Mouse (Mus musculus) neural tube, embryonic 11.5 days (tissue): ENCODE measurements around the gene Pdcl. TPM values are rescaled to one million over a fixed set of nuclear protein-coding genes. Genes with fewer than 3 reads are reported as not detected.

Experiments
- ATAC-seq: fragments of 200-750 bp; cut with Nextera tagmentation; 2 replicates; pipeline ENCODE4 v1.8.0; 2017; ENCODE audit warnings: moderate number of reproducible peaks, mild to moderate bottlenecking, moderate TSS enrichment, moderate library complexity; ENCODE audit not compliant: insufficient read depth, low FRiP score, low TSS enrichment
- DNase-seq: peaks from one replicate; pipeline ENCODE4 v3.0.0-alpha.2; 2015; ENCODE audit warnings: low spot score
- H3K27ac ChIP-seq: fragments of 300-500 bp; sonication (generic); 2 replicates; pipeline ENCODE4 v1.5.1; 2014; ENCODE audit warnings: low read depth, mild to moderate bottlenecking, low read length
- H3K27me3 ChIP-seq: fragments of 300-500 bp; sonication (generic); 2 replicates; pipeline ENCODE4 v1.6.1; 2014; ENCODE audit warnings: mild to moderate bottlenecking, low read length, mixed read lengths; ENCODE audit not compliant: control insufficient read depth, insufficient read depth
- H3K36me3 ChIP-seq: fragments of 300-500 bp; sonication (generic); 2 replicates; pipeline ENCODE4 v1.6.1; 2014; ENCODE audit warnings: mild to moderate bottlenecking, low read length, moderate library complexity, mixed read lengths; ENCODE audit not compliant: control insufficient read depth, insufficient read depth
- H3K4me1 ChIP-seq: fragments of 300-500 bp; sonication (generic); 2 replicates; pipeline ENCODE4 v1.6.1; 2014; ENCODE audit warnings: low read length, mixed read lengths; ENCODE audit not compliant: control insufficient read depth, insufficient read depth
- H3K4me2 ChIP-seq: fragments of 300-500 bp; sonication (generic); 2 replicates; pipeline ENCODE4 v1.6.1; 2014; ENCODE audit warnings: low read depth, mild to moderate bottlenecking, moderate library complexity
- H3K4me3 ChIP-seq: fragments of 300-500 bp; sonication (generic); 2 replicates; pipeline ENCODE4 v1.5.1; 2014; ENCODE audit warnings: low read depth, low read length
- H3K9ac ChIP-seq: fragments of 300-500 bp; sonication (generic); 2 replicates; pipeline ENCODE4 v1.6.1; 2014; ENCODE audit warnings: mild to moderate bottlenecking, low read length
- H3K9me3 ChIP-seq: fragments of 300-500 bp; sonication (generic); 2 replicates; pipeline ENCODE4 v1.6.1; 2016; ENCODE audit warnings: low read length; ENCODE audit not compliant: control insufficient read depth
- WGBS: fragments of 180-500 bp; shearing (Covaris S2); extraction: QIAGEN DNeasy Blood & Tissue Kit; methylation state at CpG from one replicate; pipeline ENCODE4 v1.1.7; 2014; 5-methylcytosine and 5-hydroxymethylcytosine counted together
- polyA plus RNA-seq: library from polyadenylated mRNA; unstranded; fragments of >200 nt; fragmentation: Nextera tagmentation; extraction: Ambion mirVana; gene quantifications from 2 replicates; pipeline ENCODE4 v1.2.1, GENCODE M21; 2014

Gene Pdcl
- 75.4 and 75.7 TPM in 2 replicates for polyA plus RNA-seq

GRCm38 (mm10) chr2:37358633-37359540 lies at the start of gene Pdcl:
Gene Pdcl (minus strand): TSS chr2:37359332.
- Histone ChIP-seq H3K27me3 (no peaks in the 10 kb centered on the region), H3K4me3 (peak within 1 kb of the TSS; percentile 69), H3K36me3 (peaks cover 12% of the 10 kb centered on the region), H3K9me3 (no peaks in the 10 kb centered on the region), H3K27ac (peak within 1 kb of the TSS; percentile 90), H3K4me2 (peak within 1 kb of the TSS; percentile 70), H3K9ac (peak within 1 kb of the TSS; percentile 75), H3K4me1 (peaks cover 3% of the 10 kb centered on the region; the same call in 1 of the 2 replicates)
- ATAC-seq (peak; percentile 99), DNase-seq (peak; percentile 90)
- WGBS, result under 1% methylated on average over 41 of the region's 42 CpGs

DNA sequence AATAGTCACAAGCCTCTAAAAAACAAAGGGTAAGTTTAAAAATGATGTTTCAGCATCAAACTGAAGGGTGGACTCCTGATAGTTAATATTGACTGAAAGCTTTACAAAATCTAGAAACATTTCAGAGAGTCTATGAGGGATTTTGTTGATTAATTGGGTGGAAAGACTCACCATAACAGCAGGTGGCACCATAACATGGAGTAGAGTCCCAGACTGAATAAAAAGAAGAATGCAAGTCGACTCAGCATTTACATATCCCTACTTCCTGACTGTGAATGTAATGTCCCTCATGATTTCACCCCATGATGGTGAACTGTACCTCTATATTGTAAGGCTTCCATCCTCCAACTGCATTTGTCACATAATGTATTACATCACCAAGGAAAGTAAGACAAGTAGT lies 36.4 kb upstream of the Pdcl start:
- Histone ChIP-seq H3K4me3 (no peak overlapping the region), H3K9me3 (no peaks in the 10 kb centered on the region), H3K4me1 (no peaks in the 10 kb centered on the region), H3K9ac (no peak overlapping the region), H3K36me3 (peaks cover 5% of the 10 kb centered on the region), H3K27me3 (no peaks in the 10 kb centered on the region), H3K27ac (no peak overlapping the region), H3K4me2 (no peak overlapping the region)
- 89% methylated on average over 1 of the region's 1 CpGs for WGBS
- ATAC-seq, result no peak
- no peak for DNase-seq

GRCm38 (mm10) chr2:37382921-37383320 lies 23.8 kb upstream of the Pdcl start:
- Histone ChIP-seq H3K27me3 (no peaks in the 10 kb centered on the region), H3K4me1 (no peaks in the 10 kb centered on the region), H3K27ac (no peak overlapping the region), H3K36me3 (peaks cover 6% of the 10 kb centered on the region; the same call in 1 of the 2 replicates), H3K9ac (no peak overlapping the region), H3K4me3 (no peak overlapping the region), H3K9me3 (no peaks in the 10 kb centered on the region), H3K4me2 (no peak overlapping the region)
- 95% methylated on average over 9 of the region's 9 CpGs for WGBS
- DNase-seq (no peak), ATAC-seq (no peak)

GRCm38 (mm10) chr2:37380189-37380588 lies 21.1 kb upstream of the Pdcl start:
- Histone ChIP-seq H3K4me3 (no peak overlapping the region), H3K4me2 (no peak overlapping the region), H3K27ac (no peak overlapping the region), H3K36me3 (peaks cover 12% of the 10 kb centered on the region), H3K4me1 (no peaks in the 10 kb centered on the region), H3K9ac (no peak overlapping the region), H3K27me3 (no peaks in the 10 kb centered on the region), H3K9me3 (no peaks in the 10 kb centered on the region)
- WGBS, result 90% methylated on average over 2 of the region's 2 CpGs
- DNase-seq, result peak; percentile 55
- ATAC-seq, result no peak

DNA sequence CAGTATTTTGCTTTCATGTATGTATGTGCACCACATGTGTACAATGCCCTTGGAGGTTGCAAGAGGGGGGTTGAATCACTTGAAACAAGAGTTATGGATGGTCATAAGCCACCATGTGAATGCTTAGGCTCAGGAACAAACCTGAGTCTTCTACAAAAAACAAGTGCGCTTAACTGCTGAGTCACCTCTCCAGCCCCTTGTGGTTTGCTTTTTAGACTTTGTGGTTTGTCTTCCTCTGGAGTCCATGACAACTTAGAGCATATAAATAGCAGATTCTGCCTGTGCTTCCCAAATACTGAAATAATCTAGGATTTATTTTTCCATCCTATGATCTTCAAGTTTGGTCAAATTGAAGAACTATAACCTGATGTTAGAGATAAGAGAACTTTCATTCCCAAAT lies 16.9 kb upstream of the Pdcl start:
- Histone ChIP-seq H3K4me1 (no peaks in the 10 kb centered on the region), H3K27ac (no peak overlapping the region), H3K4me2 (no peak overlapping the region), H3K9me3 (no peaks in the 10 kb centered on the region), H3K36me3 (peaks cover 7% of the 10 kb centered on the region; the same call in 1 of the 2 replicates), H3K27me3 (no peaks in the 10 kb centered on the region), H3K4me3 (no peak overlapping the region), H3K9ac (no peak overlapping the region)
- no peak for ATAC-seq
- WGBS, result 91% methylated on average over 1 of the region's 1 CpGs
- DNase-seq, result no peak

DNA sequence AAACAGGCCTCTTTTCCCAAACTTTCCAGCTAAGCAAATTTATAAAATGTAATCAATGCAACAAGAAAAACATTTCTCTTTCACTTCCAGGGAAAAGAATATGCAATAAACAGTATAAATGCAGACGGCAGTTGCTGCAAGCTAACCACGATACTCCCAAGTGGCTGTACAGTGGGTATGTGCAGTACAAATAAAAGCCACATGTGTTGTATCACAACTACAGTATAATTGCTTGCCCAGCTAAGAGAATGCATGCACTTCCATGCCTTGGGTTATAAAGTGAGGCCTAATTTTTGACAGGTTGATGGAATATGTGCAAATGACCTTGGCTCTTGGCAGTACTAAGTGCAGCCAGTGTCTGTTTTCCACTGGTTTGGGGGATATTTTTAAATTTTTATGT lies 11.5 kb upstream of the Pdcl start:
- peaks cover 4% of the 10 kb centered on the region; the same call in 1 of the 2 replicates for H3K36me3 ChIP-seq
- ATAC-seq, result no peak

GRCm38 (mm10) chr2:37359908-37360307 lies 776 bp upstream of the Pdcl start:
- 100% methylated on average over 2 of the region's 2 CpGs for WGBS
- Histone ChIP-seq H3K36me3 (peaks cover 6% of the 10 kb centered on the region), H3K9me3 (no peaks in the 10 kb centered on the region), H3K4me3 (no peak overlapping the region), H3K27me3 (no peaks in the 10 kb centered on the region), H3K4me1 (peaks cover 3% of the 10 kb centered on the region; the same call in 1 of the 2 replicates), H3K9ac (no peak overlapping the region), H3K4me2 (no peak overlapping the region), H3K27ac (no peak overlapping the region)
- DNase-seq (no peak), ATAC-seq (no peak)

More for the DNA sequence above, 11.5 kb upstream of the Pdcl start:
- H3K9me3 ChIP-seq, result no peaks in the 10 kb centered on the region
- no peak overlapping the region for H3K4me2 ChIP-seq
- H3K9ac ChIP-seq, result no peak overlapping the region
- DNase-seq, result no peak
- no peak overlapping the region for H3K27ac ChIP-seq
- H3K4me3 ChIP-seq, result no peak overlapping the region
- H3K4me1 ChIP-seq, result no peaks in the 10 kb centered on the region
- 90% methylated on average over 2 of the region's 2 CpGs for WGBS
- no peaks in the 10 kb centered on the region for H3K27me3 ChIP-seq

DNA sequence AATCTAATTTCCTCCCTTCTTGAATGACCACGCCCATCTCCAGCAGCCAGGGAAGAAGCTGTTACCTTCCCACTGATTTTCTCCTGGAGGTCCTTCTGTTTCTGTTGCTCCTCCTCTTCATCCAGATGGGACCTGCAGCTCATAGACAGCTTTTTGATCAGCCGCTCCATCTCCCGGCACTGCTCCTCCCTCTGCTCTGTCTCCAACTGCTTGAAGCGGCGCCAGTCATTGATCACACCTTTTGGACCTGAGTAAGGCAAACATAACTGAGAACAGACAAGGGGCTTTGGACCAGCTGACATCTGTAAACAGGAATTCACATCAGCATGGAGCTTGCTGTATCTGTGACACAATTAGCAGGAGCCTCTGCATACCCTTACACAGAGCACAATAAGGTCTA lies 3.6 kb downstream of the Pdcl start:
- Histone ChIP-seq H3K4me1 (peaks cover 3% of the 10 kb centered on the region; the same call in 1 of the 2 replicates), H3K4me3 (no peak overlapping the region), H3K27ac (no peak overlapping the region), H3K27me3 (no peaks in the 10 kb centered on the region), H3K9ac (no peak overlapping the region), H3K9me3 (no peaks in the 10 kb centered on the region), H3K4me2 (no peak overlapping the region), H3K36me3 (peaks cover 28% of the 10 kb centered on the region)
- DNase-seq, result no peak
- 94% methylated on average over 5 of the region's 5 CpGs for WGBS
- no peak for ATAC-seq

GRCm38 (mm10) chr2:37351671-37352070 lies 7.5 kb downstream of the Pdcl start:
- Histone ChIP-seq H3K4me1 (no peaks in the 10 kb centered on the region), H3K9me3 (no peaks in the 10 kb centered on the region), H3K4me2 (no peak overlapping the region), H3K9ac (no peak overlapping the region), H3K36me3 (peaks cover 28% of the 10 kb centered on the region), H3K27me3 (no peaks in the 10 kb centered on the region), H3K4me3 (no peak overlapping the region), H3K27ac (no peak overlapping the region)
- 92% methylated on average over 7 of the region's 7 CpGs for WGBS
- DNase-seq (no peak), ATAC-seq (no peak)
